Mouse (Mus musculus) mesoderm, embryonic 11.5 days (tissue): ENCODE data around the gene Adgra3.

Experiments
- DNase-seq: peaks from one replicate; pipeline ENCODE4 v3.0.0-alpha.2; 2012; ENCODE audit warnings: low read depth, low spot score

The Adgra3 gene

DNA sequence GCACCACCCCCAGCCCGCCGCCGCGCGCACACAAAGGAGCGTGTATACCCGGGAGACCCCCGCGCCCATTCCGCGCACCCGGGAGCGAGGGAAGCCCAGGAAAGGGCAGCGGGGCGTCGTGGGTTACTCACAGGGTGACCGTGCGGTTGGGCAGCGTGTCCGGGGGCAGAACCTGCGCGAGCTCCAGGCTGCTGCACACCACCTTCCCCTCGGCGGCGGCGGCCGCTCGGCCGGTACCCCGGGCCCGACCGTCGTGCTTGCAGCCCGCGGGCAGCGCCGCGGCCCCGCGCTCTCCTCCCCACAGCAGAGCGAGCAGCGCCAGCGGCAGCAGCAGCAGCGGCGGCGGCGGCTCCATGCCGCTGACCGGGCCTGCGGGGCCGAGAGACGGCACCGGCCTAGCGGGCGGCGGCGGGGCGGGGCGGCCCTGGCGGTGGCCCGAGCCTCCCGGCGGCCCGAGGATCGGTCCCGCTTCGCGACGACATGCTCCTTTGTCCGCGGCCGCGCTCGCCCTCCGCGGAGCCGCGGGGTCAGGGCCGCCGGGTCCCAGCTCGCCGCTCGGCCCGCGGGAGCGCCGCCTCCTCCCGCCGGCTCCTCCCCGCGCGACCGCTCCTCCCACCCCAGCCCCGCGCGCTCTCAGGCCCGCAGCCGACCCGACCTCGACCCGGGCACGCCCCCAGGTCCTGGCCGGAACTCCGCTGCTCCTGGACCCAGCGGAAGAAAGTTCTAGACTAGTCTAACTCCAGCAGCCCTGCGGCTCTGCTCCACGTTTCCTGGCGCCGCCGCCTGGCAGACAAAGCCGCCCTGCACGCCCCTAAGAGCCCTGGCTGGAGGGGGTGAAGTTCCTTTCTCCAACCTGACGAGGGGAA lies at the start of gene Adgra3:
Gene Adgra3 (minus strand): TSS at position 586 of the 866 bp plus-strand sequence.
- DNase-seq = peak; percentile 77

GRCm38 (mm10) chr5:50083441-50083840 lies 24.6 kb upstream of the Adgra3 start:
- DNase-seq = peak; percentile 23

DNA sequence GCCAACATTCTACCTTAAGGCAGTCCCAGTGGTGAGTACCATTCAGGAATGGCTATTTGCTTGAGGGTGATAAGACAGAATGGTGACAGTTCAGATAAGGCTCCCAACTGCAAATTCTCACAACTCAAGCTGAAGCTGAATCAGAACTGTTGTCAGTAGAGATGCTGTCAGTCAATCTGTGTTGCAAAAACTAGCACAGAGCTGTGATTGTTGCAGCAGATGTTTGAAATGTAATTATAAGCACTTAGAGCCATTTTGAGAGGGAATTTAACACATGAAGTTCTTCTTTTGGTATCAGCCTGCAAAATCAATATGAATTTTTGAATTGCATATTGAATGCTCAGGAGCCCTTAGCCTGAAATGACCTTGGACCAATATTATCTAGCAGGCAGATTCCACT lies 15.4 kb upstream of the Adgra3 start:
- no peak for DNase-seq

DNA sequence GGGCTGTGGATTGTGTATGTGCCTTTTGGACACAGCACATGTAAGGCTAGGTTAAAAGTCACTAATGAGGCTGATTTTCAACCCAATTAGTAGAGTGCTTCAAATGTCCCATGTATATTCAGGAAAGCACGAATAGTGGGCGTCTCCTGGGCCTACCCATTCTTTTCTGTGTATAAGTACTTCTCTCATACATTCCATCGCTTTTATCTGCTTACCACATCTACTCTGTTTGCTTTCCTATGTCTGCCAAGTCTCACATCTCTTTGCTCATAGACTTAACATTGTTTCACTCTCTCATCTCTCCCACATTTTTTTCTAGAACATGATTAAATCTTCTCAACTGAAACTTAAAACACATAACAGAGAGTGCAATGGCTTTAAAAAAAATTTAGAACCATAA lies 5.4 kb upstream of the Adgra3 start:
- no peak for DNase-seq

- DNase-seq = no peak
Measured at GRCm38 (mm10) chr5:50059586-50059985, 780 bp upstream of the Adgra3 start.

DNA sequence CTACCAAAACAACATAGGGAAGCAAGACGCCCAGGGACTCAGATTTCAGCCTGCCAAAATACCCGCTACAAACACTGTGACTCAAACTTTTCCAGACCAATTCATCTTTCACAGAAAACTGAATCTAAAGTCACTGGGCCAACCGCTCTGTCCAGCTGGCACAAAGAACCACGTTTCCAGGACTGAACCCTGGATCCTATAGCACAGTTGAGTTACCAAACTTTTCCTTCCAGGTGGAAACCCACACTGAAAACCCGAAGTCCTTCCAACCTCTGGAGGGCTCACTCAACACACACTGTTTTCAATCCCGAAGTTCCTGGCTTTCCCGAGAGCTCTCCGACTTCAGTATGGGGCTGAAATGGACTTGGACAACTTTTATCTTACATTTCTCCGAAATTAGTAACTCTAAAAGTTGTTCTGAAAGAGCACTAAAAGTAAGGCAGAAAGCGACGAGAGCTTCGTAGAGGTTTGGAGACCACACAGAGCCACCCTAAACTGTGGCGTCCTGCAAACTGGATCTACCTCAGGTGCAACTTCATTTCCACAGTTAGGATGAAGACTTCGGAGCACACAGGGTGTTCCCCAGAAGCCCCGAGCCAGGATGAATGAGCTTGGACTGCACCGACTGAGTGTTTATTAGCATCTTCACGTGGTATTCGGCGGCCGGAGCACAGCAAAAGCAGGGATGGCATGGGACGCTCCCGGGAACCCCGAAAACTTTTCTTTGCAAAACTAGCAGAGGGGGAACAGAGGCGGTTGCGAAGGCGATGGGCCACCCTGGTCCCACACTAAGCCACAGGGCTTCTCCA lies 990 bp downstream of the Adgra3 start:
- peak; percentile 33 for DNase-seq

- no peak for DNase-seq
Measured at GRCm38 (mm10) chr5:50052456-50052855, 6.3 kb downstream of the Adgra3 start.

GRCm38 (mm10) chr5:50050668-50051425 lies 8.0 kb downstream of the Adgra3 start:
- DNase-seq = no peak

- DNase-seq = no peak
Measured at GRCm38 (mm10) chr5:50050037-50050436, 8.8 kb downstream of the Adgra3 start.

DNA sequence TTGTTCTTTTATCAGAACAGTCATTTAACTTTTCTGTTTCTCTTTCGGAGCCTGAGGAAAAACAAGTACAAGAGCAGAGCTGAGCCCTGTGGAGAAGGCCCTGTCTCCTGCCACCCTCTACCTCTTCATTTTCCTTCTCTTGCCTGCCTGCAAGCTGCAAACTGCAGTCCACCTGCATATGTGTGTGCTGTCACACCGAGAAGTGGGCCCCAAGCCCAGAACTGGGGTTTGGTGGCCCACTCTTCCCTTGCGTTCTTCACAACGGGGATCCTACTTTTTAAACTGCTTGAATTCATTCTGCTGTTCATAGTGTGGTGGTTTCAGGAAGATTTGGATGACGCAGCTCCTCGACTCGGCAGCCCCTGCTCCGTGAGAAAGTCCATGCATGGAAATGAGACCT lies 9.3 kb downstream of the Adgra3 start:
- DNase-seq = no peak

GRCm38 (mm10) chr5:50048960-50049359 lies 9.8 kb downstream of the Adgra3 start:
- no peak for DNase-seq

DNA sequence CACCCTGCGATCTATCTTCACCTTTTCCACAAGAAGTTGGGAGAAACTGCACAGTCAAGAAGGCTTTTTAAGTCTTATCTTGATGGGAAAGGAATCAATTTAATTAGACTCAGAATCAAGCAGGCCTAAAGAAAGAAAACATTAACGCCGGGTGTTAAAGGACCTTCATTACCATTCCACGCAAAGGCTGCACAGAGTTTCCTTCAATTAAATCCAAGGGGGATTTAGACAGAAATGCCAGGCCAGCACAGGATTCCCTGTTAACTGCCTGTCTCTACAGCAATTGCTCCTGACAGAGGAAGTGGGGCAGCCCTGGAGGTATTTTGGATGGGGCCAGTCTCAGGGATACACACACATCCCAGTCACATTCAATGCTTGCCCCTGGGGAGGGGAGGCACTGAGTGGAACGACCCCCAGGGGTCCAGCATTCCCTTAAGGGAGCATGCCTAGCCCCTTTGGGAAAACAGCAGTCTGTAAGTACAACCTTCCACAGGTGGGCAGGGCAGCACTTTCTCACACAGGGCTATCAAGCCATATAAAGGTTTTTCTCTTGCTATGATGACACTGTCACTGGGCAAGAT lies 10.4 kb downstream of the Adgra3 start:
- DNase-seq = no peak

GRCm38 (mm10) chr5:50045180-50045579 lies 13.6 kb downstream of the Adgra3 start:
- no peak for DNase-seq

DNA sequence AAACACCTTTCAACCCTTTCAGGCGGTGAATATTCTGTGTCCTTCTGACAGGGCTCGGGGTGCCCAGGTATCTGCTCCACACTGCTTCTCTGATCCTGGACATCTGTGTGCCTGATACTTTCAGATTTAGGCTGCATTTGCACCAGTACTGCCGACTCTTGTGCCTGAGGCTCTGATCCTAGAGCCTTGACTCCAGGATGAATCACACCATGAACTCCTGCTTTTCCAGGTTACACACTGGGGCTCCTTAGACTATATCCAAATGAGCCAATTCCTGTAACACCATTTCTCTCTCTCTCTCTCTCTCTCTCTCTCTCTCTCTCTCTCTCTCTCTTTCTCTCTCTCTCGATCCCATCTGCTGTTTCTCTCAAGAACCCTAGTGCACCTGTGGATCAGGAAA lies 15.1 kb downstream of the Adgra3 start:
- no peak for DNase-seq

DNA sequence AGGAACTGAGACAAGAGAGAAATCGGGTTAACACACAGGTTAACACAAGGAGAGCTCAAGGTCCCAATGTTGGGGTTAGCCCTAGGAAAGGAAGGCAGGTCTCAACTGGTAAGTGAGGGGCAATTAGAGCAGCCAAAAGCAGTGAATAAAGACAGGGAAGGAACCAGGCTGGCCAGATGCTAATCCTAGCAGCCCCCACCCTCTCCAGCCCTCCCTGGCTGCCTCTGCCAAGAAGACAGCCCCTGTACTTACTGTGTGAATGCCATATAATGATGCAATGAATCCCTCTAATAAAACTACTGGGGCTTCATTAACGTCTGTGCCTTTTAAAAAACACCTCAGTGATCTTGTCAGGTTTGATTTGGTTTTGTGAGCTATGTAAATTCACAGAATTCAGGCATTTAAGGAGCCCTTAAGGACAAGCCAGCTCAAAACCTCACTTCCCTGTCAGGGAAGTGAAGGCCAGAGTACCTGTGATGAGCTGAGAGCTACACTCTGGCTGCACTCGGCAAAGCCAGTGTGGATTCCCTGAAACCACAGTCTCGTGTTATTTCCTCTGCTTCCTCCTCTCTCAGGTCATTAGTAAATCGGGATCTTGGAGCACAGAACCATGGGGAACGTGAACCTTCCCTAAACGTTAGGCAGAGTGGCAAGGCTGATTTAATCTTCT lies 16.4 kb downstream of the Adgra3 start:
- DNase-seq = no peak

DNA sequence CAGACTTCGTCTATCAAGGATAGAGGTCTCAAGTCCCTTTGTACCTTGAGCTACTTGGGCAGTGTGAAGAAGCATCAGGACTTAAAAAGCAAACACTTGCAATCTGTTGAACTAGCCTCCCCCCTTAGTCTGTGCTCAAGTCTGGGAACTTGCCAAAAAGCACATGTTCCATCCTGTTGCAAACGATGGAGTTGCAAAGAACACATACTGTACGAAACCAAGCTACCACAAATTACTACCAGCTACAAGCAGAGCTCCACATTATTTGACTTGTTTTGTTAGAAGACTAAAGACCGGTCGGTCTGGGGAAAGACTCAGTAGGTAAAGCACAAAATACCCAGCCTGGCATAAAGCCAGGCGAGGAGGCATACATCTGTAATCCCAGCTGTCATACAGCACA lies 19.3 kb downstream of the Adgra3 start:
- no peak for DNase-seq

DNA sequence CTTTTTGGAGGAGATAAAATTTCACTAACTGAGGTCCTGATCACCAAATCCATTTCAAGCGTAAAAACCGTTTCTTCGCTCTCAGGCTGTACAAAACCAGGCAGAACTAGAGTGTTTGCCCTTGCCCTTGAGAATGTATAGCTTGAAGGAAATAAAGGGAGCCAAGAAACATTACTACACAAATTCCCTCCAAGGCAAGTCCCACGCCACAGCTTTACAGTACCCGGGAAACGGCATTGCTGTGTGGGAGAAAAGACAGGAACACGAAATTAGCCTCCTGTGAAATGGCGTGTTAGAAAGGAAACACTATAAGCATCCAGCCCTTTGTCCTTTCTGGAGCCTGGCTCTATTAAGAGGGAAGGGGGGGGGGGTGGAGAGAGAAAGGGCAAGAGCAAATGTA lies 21.1 kb downstream of the Adgra3 start:
- DNase-seq = no peak

GRCm38 (mm10) chr5:50034900-50035514 lies 23.8 kb downstream of the Adgra3 start:
- no peak for DNase-seq

DNA sequence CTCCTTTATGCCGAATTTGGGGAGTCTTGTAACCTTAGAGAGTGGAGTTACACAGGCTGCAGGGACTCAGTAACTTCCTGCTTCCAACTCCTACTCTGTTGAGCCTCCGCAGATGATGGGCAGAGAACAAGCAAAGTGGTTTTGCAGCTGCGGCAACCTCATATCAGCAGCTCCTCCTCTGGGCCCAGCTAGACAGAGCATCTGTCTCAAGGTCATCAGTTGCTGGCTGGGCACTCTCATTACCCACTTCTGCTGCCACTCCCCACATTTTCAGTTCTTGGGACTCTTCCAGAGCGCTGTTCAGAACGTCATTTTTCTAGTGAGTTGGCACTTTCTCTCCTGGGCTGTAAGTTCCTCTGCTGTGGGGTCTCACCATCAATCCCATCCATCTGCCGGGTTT lies 24.6 kb downstream of the Adgra3 start:
- peak; percentile 39 for DNase-seq

DNA sequence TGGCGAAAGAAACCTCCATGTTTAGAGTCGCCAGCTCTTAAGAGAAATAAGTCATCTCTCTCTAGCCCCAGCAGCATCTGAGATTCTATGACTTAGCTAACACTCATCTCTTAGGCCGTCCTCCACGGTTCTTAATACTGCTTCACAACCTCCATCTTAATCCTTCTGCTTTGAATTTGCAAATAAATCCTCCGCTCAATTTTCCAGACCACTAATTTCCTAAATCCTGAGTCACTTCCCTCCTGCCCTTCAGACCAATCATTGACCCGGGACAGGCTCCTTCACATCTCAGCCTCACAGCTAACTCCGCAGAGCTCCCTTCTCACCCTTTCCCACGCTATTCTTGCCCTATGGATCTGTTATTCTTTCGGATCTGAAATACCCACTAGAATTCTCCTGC lies 25.1 kb downstream of the Adgra3 start:
- DNase-seq = no peak

DNA sequence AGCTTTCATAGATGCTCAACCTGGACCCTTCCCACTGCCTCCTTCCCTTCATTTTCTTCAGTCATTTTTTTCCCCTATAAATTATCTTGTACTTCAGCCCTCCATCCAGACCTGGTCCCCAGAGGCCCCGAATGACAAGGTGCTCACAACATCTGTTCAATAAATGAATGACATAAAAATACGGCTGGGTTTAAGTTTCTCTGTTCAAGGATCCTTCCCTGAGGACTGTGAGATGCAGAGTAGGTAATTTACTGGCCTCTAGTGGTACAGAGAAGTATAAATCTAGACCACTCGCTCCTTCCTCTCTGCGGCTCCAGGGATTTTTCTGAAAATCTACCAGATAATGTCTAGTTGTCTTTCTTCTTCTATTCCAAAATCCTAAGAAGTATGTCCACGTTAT lies 26.5 kb downstream of the Adgra3 start:
- no peak for DNase-seq
